Mouse (Mus musculus): Measurements from ENCODE around the gene Arpp21.

GRCm38 (mm10) chr9:112177569-112177968, 58.2 kb downstream of the Arpp21 start:
- TF ChIP-seq ZNF384 (IDR thresholded peaks at IDR 0.05; ENCODE audit: low read depth, low read length) (no peak), HCFC1 (IDR thresholded peaks at IDR 0.05; ENCODE audit: borderline replicate concordance, insufficient read depth, low read length) (no peak), CHD2 (IDR thresholded peaks at IDR 0.05; ENCODE audit: low read depth, low read length) (no peak), ZC3H11A (IDR thresholded peaks at IDR 0.05; ENCODE audit: borderline replicate concordance, low read depth, low read length) (no peak), MAFK (IDR thresholded peaks at IDR 0.05; ENCODE audit: insufficient read depth, low read depth, low read length) (no peak)
